Mouse (Mus musculus) E14TG2a.4 (cell line): ENCODE measurements around the gene Abcc8.
"Not testable (repeated sequence)": the region's sequence is repeated elsewhere in the genome, so short reads cannot be mapped to it uniquely, and the experiment has no call there.

Experiments used
- CTCF ChIP-seq: conservative IDR thresholded peaks from 2 replicates; pipeline ENCODE4 v1.5.1; 2014; ENCODE audit warnings: low read length
- NANOG ChIP-seq: IDR thresholded peaks from 2 replicates; pipeline ENCODE4 v1.6.1; 2014; ENCODE audit warnings: borderline replicate concordance, low read length, mixed read lengths

- not testable (repeated sequence) for TF ChIP-seq NANOG, CTCF
Measured at GRCm38 (mm10) chr7:46168980-46169379, 10.9 kb downstream of the Abcc8 start.
